Mouse (Mus musculus): Measurements from ENCODE around the gene Fem1b.

The Fem1b gene

DNA sequence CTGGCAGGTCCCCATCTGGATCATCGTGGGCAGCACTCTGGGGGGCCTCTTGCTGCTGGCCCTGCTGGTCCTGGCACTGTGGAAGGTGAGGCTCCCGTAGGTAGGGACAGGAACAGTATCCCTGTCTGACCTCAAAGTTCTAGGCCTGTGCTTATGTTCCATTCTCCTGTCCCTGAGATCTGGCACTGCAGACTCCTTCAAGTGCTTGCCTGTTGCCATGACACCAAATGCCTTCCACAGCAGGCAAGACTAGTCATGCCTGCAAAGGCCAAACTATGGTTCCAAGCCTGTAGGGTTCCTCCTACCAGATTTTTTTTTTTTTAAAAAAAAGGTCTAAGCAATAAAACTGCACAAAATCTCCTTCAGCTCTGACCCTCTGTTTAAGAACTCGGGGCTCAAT, 29.8 kb downstream of the Fem1b start:
- peak; percentile 19 for DNase-seq (ENCODE audit: low read depth, low spot score)

GRCm38 (mm10) chr9:62778721-62779120, 33.0 kb downstream of the Fem1b start:
- no peak for DNase-seq (ENCODE audit: low read depth, low spot score)

GRCm38 (mm10) chr9:62777461-62777860, 34.3 kb downstream of the Fem1b start:
- DNase-seq (ENCODE audit: low read depth, low spot score), result peak; percentile 88

DNA sequence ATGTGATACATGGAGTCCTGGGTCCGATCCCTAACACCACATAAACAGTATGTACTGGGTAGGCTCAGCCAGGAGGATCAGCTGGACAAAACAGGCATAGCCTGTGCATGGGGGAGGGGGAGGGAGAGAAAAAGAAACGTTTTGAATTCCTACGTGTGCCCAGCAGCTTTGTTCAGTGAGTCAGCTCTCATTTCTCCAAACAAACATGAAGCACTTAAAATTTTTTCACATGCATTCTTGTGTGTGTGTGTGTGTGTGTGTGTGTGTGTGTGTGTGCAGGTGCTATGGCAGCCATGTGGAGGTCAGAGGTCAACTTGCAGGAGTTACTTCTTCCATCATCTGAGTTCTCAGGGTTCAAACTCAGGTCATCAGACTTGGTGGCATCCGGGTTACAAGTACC, 36.3 kb downstream of the Fem1b start:
- peak; percentile 59 for DNase-seq (ENCODE audit: low read depth, low spot score)

GRCm38 (mm10) chr9:62772746-62773145, 39.0 kb downstream of the Fem1b start:
- peak; percentile 34 for DNase-seq (ENCODE audit: low read depth, low spot score)

GRCm38 (mm10) chr9:62768361-62768760, 43.4 kb downstream of the Fem1b start:
- no peak for DNase-seq (ENCODE audit: low read depth, low spot score)

GRCm38 (mm10) chr9:62767464-62767863, 44.3 kb downstream of the Fem1b start:
- no peak for DNase-seq (ENCODE audit: low read depth, low spot score)

DNA sequence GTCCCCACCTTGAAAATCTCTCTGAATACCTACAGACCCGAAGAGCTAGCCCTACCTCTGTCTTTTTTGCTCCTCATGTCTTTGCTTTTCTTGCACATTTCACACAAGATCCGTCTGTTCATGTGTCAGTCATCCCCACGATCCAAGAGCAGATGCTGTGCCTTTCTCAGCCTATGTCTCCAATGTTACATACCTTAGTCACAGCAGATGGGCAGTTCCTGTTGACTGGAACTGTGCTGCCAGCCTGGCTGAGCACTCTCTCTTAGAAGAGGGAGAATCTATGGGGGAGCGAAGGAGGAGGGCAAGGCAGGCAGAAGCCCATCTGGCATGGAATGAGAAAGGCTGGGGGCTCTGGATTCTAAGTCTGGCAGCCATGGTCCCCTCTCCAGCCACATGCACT, 46.4 kb downstream of the Fem1b start:
- DNase-seq (ENCODE audit: low read depth, low spot score), result no peak

DNA sequence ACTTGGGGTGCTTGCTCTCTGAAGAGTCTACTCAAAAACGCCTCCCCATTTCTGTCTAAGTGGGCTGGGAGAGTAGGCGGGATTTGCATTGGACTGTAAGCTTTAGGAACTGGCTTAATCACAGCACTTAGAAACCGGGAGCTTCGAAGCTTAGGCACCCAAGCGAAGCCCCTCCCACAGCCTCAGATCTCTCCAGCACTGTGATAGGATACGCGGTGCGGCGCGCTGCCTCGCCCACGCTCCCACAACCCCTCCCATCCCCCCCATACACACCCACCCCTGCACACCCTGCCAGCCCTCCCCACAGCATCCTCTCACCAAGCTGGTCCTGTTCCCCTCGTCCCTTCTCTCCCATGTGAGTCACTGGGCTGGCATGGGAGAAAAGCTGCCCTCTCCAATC, 48.3 kb downstream of the Fem1b start:
- DNase-seq (ENCODE audit: low read depth, low spot score), result no peak

GRCm38 (mm10) chr9:62759601-62760000, 52.1 kb downstream of the Fem1b start:
- DNase-seq (ENCODE audit: low read depth, low spot score), result no peak

- DNase-seq (ENCODE audit: low read depth, low spot score), result no peak
These were observed 53.4 kb downstream of the Fem1b start for GRCm38 (mm10) chr9:62758288-62758687.

DNA sequence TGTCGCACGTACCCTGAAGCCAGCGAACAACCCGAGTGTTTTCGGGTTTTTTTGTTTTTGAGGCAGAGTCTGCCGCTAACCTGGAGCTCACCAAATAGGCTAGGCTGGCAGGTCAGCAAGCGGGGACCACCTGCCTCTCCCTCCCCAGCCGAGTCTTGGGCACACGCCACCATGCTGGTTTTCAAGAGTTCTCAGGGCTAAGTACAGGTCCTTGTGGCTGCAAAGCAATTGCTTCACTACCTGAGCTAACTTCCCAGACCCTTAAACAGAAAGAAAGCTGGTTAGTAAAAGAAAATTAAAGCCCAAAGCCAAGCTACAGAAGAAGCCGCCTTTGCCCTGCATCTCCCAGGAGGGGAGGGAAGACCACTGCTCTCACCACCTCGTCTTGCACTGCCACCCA, 61.4 kb downstream of the Fem1b start:
- DNase-seq (ENCODE audit: low read depth, low spot score), result no peak

GRCm38 (mm10) chr9:62749666-62750065, 62.1 kb downstream of the Fem1b start:
- DNase-seq (ENCODE audit: low read depth, low spot score), result no peak

DNA sequence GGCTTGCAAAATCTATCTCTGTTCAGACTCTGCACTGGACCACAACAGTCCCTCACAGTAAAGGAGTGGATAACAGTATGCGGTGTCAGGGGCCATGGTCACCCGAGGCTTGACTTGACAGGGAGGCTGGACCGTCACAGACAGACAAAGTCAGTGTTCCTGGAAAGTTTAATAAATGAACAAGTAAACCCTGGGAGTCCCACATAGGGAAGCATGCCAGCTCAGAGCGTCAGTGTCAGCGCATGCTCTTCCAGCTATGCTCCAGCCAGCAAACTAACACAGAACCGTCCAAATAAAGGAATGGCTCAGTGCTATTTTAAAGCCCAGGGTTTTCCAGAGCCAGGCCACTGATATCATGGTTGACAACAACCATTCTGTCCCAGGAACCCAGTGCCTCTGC, 65.1 kb downstream of the Fem1b start:
- no peak for DNase-seq (ENCODE audit: low read depth, low spot score)

DNA sequence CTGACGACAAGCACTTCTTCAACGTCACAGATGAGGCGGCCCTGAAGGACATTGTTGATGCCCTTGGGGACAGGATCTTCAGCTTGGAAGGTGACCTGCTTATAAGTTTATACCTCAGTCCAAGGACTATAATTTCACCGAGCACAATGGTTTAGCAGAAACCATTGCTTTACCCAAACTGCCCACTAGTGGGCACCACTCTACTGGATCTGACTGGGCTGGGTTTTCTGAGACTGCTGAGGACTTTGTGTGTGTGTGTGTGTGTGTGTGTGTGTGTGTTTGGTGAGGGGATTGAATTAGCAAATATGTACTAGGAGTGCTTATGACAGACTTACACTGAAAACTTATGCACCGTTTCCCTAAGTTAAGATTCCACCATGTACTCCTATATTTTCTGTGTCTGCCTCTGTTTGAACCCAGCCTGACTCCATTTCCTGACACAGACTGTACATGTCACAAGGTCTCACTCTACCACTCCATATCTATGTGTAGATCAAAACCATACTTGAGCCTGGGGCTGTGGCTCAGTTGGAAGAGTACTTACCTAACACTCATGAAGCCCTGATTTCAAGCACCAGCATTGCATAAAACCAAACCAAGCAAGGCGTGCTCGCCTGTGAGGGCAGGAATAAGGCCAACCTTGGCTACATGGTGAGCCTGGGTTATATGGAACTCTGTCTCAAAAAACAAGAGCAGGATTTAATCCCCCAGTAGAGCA, 67.0 kb downstream of the Fem1b start:
- peak; percentile 75 for DNase-seq (ENCODE audit: low read depth, low spot score)
